Mouse (Mus musculus): ENCODE measurements around the gene Paqr6.

DNA sequence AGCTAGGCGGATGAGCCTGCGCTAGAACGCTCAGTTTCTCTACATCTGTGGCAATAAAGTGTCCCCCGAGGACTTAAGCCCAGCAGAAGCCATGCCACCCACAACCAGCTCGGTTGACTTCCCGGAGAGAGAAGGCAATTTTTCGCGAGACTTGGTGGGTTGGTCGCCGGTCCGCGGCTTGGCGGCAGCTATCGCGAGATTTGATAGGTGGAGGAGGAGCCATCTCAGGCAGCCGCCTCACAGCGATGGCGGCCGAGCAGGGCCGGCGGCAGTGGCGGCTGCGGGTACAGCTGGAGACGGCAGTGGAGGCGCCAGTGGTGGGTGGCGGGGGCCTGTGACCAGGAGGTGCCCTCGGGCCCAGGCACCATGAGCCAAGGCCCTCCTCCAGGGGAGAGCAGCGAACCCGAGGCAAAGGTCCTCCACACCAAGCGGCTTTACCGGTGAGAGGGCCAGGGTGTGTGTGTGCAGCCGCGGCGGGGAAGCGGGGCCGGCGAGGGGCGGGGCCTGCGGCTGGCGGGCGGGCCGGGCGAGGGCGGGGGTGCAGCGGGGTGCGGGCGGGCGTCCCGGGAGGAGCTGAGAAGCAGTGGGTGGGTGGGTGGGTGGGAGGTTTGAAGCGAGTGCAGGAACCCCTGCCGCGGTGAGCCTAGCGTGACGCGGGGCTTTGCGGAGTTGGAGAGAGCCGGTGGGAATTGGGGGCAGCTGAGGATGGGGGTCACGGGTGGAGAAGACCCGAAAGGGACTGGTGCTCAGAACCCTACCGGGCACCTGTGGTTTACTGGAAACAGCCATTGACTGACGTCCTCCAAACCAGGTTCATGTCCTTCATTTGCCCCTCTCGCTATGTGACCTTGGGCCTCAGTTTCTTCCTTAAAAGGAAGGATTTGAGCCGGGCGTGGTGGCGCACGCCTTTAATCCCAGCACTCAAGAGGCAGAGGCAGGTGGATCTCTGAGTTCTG lies 28.0 kb upstream of the Paqr6 start, which contains the start of the genes Tmem79 and Smg5:
- TF ChIP-seq POLR2A (IDR thresholded peaks at IDR 0.05; ENCODE audit: borderline replicate concordance, extremely low read depth, insufficient read depth, insufficient read length, poor library complexity, severe bottlenecking) (peak; percentile 97), CTCF (IDR thresholded peaks at IDR 0.05; ENCODE audit: borderline replicate concordance, extremely low read depth, insufficient read depth, insufficient read length) (no peak)

All from brain, embryonic 14.5 days (tissue).